Mouse (Mus musculus): ENCODE data around the gene D930020B18Rik. TPM values are rescaled to one million over a fixed set of nuclear protein-coding genes. Genes with fewer than 3 reads are reported as not detected.
A peak's percentile ranks its signal among the peaks of the same experiment; 100 is the strongest.

The D930020B18Rik gene
- total and polyA plus RNA-seq, 3 experiments, result not detected

GRCm38 (mm10) chr10:121628561-121629040 is 12.8 kb upstream of the D930020B18Rik start:
- peak overlapping the region; percentile 40 to 85 (median 42) for H3K4me3 ChIP-seq (replicated peaks in 1 of 3; ENCODE audit: low read depth in 2 of 3, low read length in 2 of 3, poor library complexity in 1 of 3)
- peak overlapping the region; percentile 75 for H3K4me2 ChIP-seq (ENCODE audit: insufficient read depth, low read depth, poor library complexity, severe bottlenecking)
- TF ChIP-seq MAZ (IDR thresholded peaks at IDR 0.05; ENCODE audit: low read depth, low read length), result no peak
- TF ChIP-seq CHD2 (IDR thresholded peaks at IDR 0.05; ENCODE audit: low read length), result 0 out of 2 replicates have a peak, but pooled peaks have one; percentile 23
- TF ChIP-seq ZMIZ1 (IDR thresholded peaks at IDR 0.05; ENCODE audit: low read depth, low read length), result no peak
- peak; percentile 63 for TF ChIP-seq NRF1 (IDR thresholded peaks at IDR 0.05; ENCODE audit: low read depth, low read length)
- 0 out of 2 replicates have a peak, but pooled peaks have one; percentile 44 for TF ChIP-seq MXI1 (IDR thresholded peaks at IDR 0.05; ENCODE audit: low read depth, low read length)
- no peak for TF ChIP-seq JUND (conservative IDR thresholded peaks at IDR 0.05; ENCODE audit: low read depth, low read length)
- no peak for TF ChIP-seq USF2 (conservative IDR thresholded peaks at IDR 0.05; ENCODE audit: low read depth, low read length)
- TF ChIP-seq ETS1 (conservative IDR thresholded peaks at IDR 0.05; ENCODE audit: low read depth, low read length), result no peak
- TF ChIP-seq BHLHE40 (IDR thresholded peaks at IDR 0.05; ENCODE audit: low read depth, low read length), result 0 out of 2 replicates have a peak, but pooled peaks have one; percentile 21
- peak; percentile 64; the same call in 1 of the 2 replicates for TF ChIP-seq SIN3A (IDR thresholded peaks at IDR 0.05; ENCODE audit: low read length)
- TF ChIP-seq ZC3H11A (IDR thresholded peaks at IDR 0.05; ENCODE audit: low read depth, low read length), result no peak
- TF ChIP-seq RCOR1 (conservative IDR thresholded peaks at IDR 0.05; ENCODE audit: low read depth, low read length), result no peak
- TF ChIP-seq JUN (IDR thresholded peaks at IDR 0.05; ENCODE audit: insufficient read depth, low read depth, low read length), result no peak
- TF ChIP-seq MYC (IDR thresholded peaks at IDR 0.05; ENCODE audit: low read depth, low read length), result peak; percentile 78
- no peak for TF ChIP-seq ZKSCAN1 (IDR thresholded peaks at IDR 0.05; ENCODE audit: borderline replicate concordance, low read depth, low read length)
- peak; percentile 99 for TF ChIP-seq ZNF384 (IDR thresholded peaks at IDR 0.05; ENCODE audit: low read depth, low read length)
- TF ChIP-seq MEF2A (IDR thresholded peaks at IDR 0.05; ENCODE audit: borderline replicate concordance, low read depth, low read length), result no peak
- no peak for TF ChIP-seq E2F4 (IDR thresholded peaks at IDR 0.05; ENCODE audit: insufficient replicate concordance, low read depth, low read length)
- TF ChIP-seq RAD21 (IDR thresholded peaks at IDR 0.05; ENCODE audit: low read depth, low read length), result no peak
- peak; percentile 73 for TF ChIP-seq TCF12 (IDR thresholded peaks at IDR 0.05; ENCODE audit: low read depth, low read length)
- 0 out of 2 replicates have a peak, but pooled peaks have one; percentile 42 for TF ChIP-seq MAFK (IDR thresholded peaks at IDR 0.05; ENCODE audit: insufficient replicate concordance, low read length)
- TF ChIP-seq ELF1 (IDR thresholded peaks at IDR 0.05; ENCODE audit: low read depth, low read length), result peak; percentile 71
- TF ChIP-seq POLR2A (IDR thresholded peaks at IDR 0.05; ENCODE audit: low read depth, low read length), result peak; percentile 40
- TF ChIP-seq CTCF (conservative IDR thresholded peaks at IDR 0.05 in 1 of 2, IDR thresholded peaks at IDR 0.05 in 1 of 2; ENCODE audit: low read depth in 2 of 2, low read length in 2 of 2), result no peak
- no peak for TF ChIP-seq PAX5 (IDR thresholded peaks at IDR 0.05; ENCODE audit: low read length)
- no peak for TF ChIP-seq UBTF (IDR thresholded peaks at IDR 0.05; ENCODE audit: low read depth, low read length)
- TF ChIP-seq SMC3 (IDR thresholded peaks at IDR 0.05; ENCODE audit: low read depth, low read length), result no peak
- TF ChIP-seq USF1 (IDR thresholded peaks at IDR 0.05; ENCODE audit: low read depth, low read length), result no peak
- TF ChIP-seq TBP (conservative IDR thresholded peaks at IDR 0.05; ENCODE audit: low read depth, low read length), result peak; percentile 72
- TF ChIP-seq IRF4 (IDR thresholded peaks at IDR 0.05; ENCODE audit: low read depth, low read length), result 0 out of 2 replicates have a peak, but pooled peaks have one; percentile 34
- TF ChIP-seq MAX (IDR thresholded peaks at IDR 0.05; ENCODE audit: low read length), result peak; percentile 21; the same call in 1 of the 2 replicates
- TF ChIP-seq KAT2A (IDR thresholded peaks at IDR 0.05; ENCODE audit: insufficient replicate concordance, low read length), result 0 out of 2 replicates have a peak, but pooled peaks have one; percentile 55
- peak; percentile 84 for TF ChIP-seq HCFC1 (IDR thresholded peaks at IDR 0.05; ENCODE audit: low read depth, low read length)
- H3K4me1 ChIP-seq (ENCODE audit: control insufficient read depth in 1 of 2, insufficient read depth in 2 of 2), result peaks cover 15 to 34% of the 10 kb centered on the region in 2 experiments
- H3K9ac ChIP-seq (ENCODE audit: insufficient read depth, low read depth), result peak overlapping the region; percentile 73
- H3K79me2 ChIP-seq (replicated peaks; ENCODE audit: control insufficient read depth, extremely low read depth, insufficient read depth, poor library complexity, severe bottlenecking), result peaks cover 21% of the 10 kb centered on the region
- DNase-seq (ENCODE audit: extremely low read depth), result peak; percentile 53
- dilution Hi-C loops (cut with MboI; ENCODE audit: extremely low pct_ligation_motif_present, extremely low pct_unique_long_range_greater_than_20kb, low sequenced_read_pairs), result no loop called here
- H3K27me3 ChIP-seq (replicated peaks), result no peaks in the 10 kb centered on the region
- H3K36me3 ChIP-seq (replicated peaks in 1 of 2; ENCODE audit: control insufficient read depth in 1 of 2, insufficient read depth in 1 of 2, low read length in 1 of 2), result peaks cover 0 to 5% of the 10 kb centered on the region in 2 experiments
- no peak overlapping the region for H3K27ac ChIP-seq (ENCODE audit: insufficient read depth, low read depth)
- H3K9me3 ChIP-seq (replicated peaks; ENCODE audit: low read length), result no peaks in the 10 kb centered on the region
- in situ Hi-C loops (cut with MboI; ENCODE audit: low pct_ligation_motif_present, low pct_unique_long_range_greater_than_20kb, low sequenced_read_pairs), result no loop called here

All from CH12.LX (cell line).